Mouse (Mus musculus): ENCODE measurements at regions not wholly inside any gene's neighbourhood (a gene's known extent, or its start where the extent isn't known, plus 50 kb on each side); places are given as distances from the start of the nearest gene placed in this dataset.

- no peak for DNase-seq (ENCODE audit: low spot score)
Measured at GRCm38 (mm10) chr10:37473086-37473485, 334.4 kb upstream of the Marcks start.

- no peak for DNase-seq (ENCODE audit: low spot score)
Measured at GRCm38 (mm10) chr10:37457384-37457783, 318.7 kb upstream of the Marcks start.

GRCm38 (mm10) chr10:37449894-37450293, 311.2 kb upstream of the Marcks start:
- DNase-seq (ENCODE audit: low spot score) = no peak

- no peak for DNase-seq (ENCODE audit: low spot score)
Measured at GRCm38 (mm10) chr10:37447333-37448204, 308.8 kb upstream of the Marcks start.

GRCm38 (mm10) chr10:37439863-37440613, 301.3 kb upstream of the Marcks start:
- DNase-seq (ENCODE audit: low spot score) = no peak

GRCm38 (mm10) chr10:37438312-37438711, 299.6 kb upstream of the Marcks start:
- DNase-seq (ENCODE audit: low spot score) = no peak

GRCm38 (mm10) chr10:37436849-37437248, 298.1 kb upstream of the Marcks start:
- no peak for DNase-seq (ENCODE audit: low spot score)

GRCm38 (mm10) chr10:37434229-37434628, 295.5 kb upstream of the Marcks start:
- DNase-seq (ENCODE audit: low spot score) = no peak

- DNase-seq (ENCODE audit: low spot score) = no peak
Measured at GRCm38 (mm10) chr10:37423047-37423446, 284.3 kb upstream of the Marcks start.

- no peak for DNase-seq (ENCODE audit: low spot score)
Measured at GRCm38 (mm10) chr10:37422612-37423011, 283.9 kb upstream of the Marcks start.

- no peak for DNase-seq (ENCODE audit: low spot score)
Measured at GRCm38 (mm10) chr10:37416321-37416720, 277.6 kb upstream of the Marcks start.

- DNase-seq (ENCODE audit: low spot score) = no peak
Measured at GRCm38 (mm10) chr10:37412401-37412800, 273.7 kb upstream of the Marcks start.

- DNase-seq (ENCODE audit: low spot score) = no peak
Measured at GRCm38 (mm10) chr10:37409749-37410148, 271.0 kb upstream of the Marcks start.

- DNase-seq (ENCODE audit: low spot score) = no peak
Measured at GRCm38 (mm10) chr10:37407487-37407886, 268.8 kb upstream of the Marcks start.

- no peak for DNase-seq (ENCODE audit: low spot score)
Measured at GRCm38 (mm10) chr10:37404933-37405332, 266.2 kb upstream of the Marcks start.

- DNase-seq (ENCODE audit: low spot score) = no peak
Measured at GRCm38 (mm10) chr10:37404407-37404806, 265.7 kb upstream of the Marcks start.

- no peak for DNase-seq (ENCODE audit: low spot score)
Measured at GRCm38 (mm10) chr10:37402376-37402775, 263.7 kb upstream of the Marcks start.

- no peak for DNase-seq (ENCODE audit: low spot score)
Measured at GRCm38 (mm10) chr10:37400991-37401390, 262.3 kb upstream of the Marcks start.

GRCm38 (mm10) chr10:37400379-37400778, 261.7 kb upstream of the Marcks start:
- no peak for DNase-seq (ENCODE audit: low spot score)

GRCm38 (mm10) chr10:37397271-37397991, 258.7 kb upstream of the Marcks start:
- no peak for DNase-seq (ENCODE audit: low spot score)

GRCm38 (mm10) chr10:37390011-37390410, 251.3 kb upstream of the Marcks start:
- no peak for DNase-seq (ENCODE audit: low spot score)

- no peak for DNase-seq (ENCODE audit: low spot score)
Measured at GRCm38 (mm10) chr10:37386216-37386615, 247.5 kb upstream of the Marcks start.
